Mouse (Mus musculus) neural tube, embryonic 12.5 days (tissue): ENCODE results near the gene Gatad2a. TPM values are rescaled to one million over a fixed set of nuclear protein-coding genes. Genes with fewer than 3 reads are reported as not detected.
"Not testable (repeated sequence)": the region's sequence is repeated elsewhere in the genome, so short reads cannot be mapped to it uniquely, and the experiment has no call there.

Source experiments
- ATAC-seq: fragments of 200-750 bp; cut with Nextera tagmentation; 2 replicates; pipeline ENCODE4 v1.8.0; 2017; ENCODE audit warnings: low read depth, mild to moderate bottlenecking, moderate TSS enrichment, moderate library complexity; ENCODE audit not compliant: low FRiP score
- H3K27ac ChIP-seq: fragments of 300-500 bp; sonication (generic); 2 replicates; pipeline ENCODE4 v1.5.1; 2016
- H3K27me3 ChIP-seq: fragments of 300-500 bp; sonication (generic); replicated peaks from 2 replicates; pipeline ENCODE4 v1.6.1; 2016; ENCODE audit warnings: mild to moderate bottlenecking
- H3K36me3 ChIP-seq: fragments of 300-500 bp; sonication (generic); 2 replicates; pipeline ENCODE4 v1.6.1; 2016; ENCODE audit warnings: mild to moderate bottlenecking
- H3K4me1 ChIP-seq: fragments of 300-500 bp; sonication (generic); 2 replicates; pipeline ENCODE4 v1.6.1; 2016
- H3K4me2 ChIP-seq: fragments of 300-500 bp; sonication (generic); replicated peaks from 2 replicates; pipeline ENCODE4 v1.6.1; 2016; ENCODE audit warnings: mild to moderate bottlenecking
- H3K4me3 ChIP-seq: fragments of 300-500 bp; sonication (generic); 2 replicates; pipeline ENCODE4 v1.5.1; 2016
- H3K9ac ChIP-seq: fragments of 300-500 bp; sonication (generic); 2 replicates; pipeline ENCODE4 v1.6.1; 2016; ENCODE audit warnings: mild to moderate bottlenecking
- H3K9me3 ChIP-seq: fragments of 300-500 bp; sonication (generic); 2 replicates; pipeline ENCODE4 v1.6.1; 2016; ENCODE audit warnings: mild to moderate bottlenecking
- WGBS: fragments of 180-500 bp; shearing (Covaris S2); methylation state at CpG from one replicate; pipeline ENCODE4 v1.1.7; 2016; 5-methylcytosine and 5-hydroxymethylcytosine counted together
- polyA plus RNA-seq: library from polyadenylated mRNA; unstranded; fragments of >200 nt; fragmentation: Nextera tagmentation; extraction: Ambion mirVana; gene quantifications from 2 replicates; pipeline ENCODE4 v1.2.1, GENCODE M21; 2016

The Gatad2a gene
- polyA plus RNA-seq, 1 experiment from 2014 or later: 66.9 TPM

GRCm38 (mm10) chr8:69954642-69955041 lies 41.5 kb downstream of the Gatad2a start:
- no peak overlapping the region for H3K9ac ChIP-seq
- no peak overlapping the region for H3K4me3 ChIP-seq
- peaks cover 6% of the 10 kb centered on the region; the same call in 1 of the 2 replicates for H3K4me1 ChIP-seq
- no peak for ATAC-seq
- no peaks in the 10 kb centered on the region for H3K36me3 ChIP-seq
- no peaks in the 10 kb centered on the region for H3K27me3 ChIP-seq
- WGBS: 75% methylated on average over 1 of the region's 1 CpGs
- no peak overlapping the region for H3K4me2 ChIP-seq
- no peaks in the 10 kb centered on the region for H3K9me3 ChIP-seq
- no peak overlapping the region for H3K27ac ChIP-seq

- Histone ChIP-seq H3K9ac (no peak overlapping the region), H3K4me1 (peaks cover 6% of the 10 kb centered on the region; the same call in 1 of the 2 replicates), H3K4me2 (no peak overlapping the region), H3K9me3 (no peaks in the 10 kb centered on the region), H3K27ac (no peak overlapping the region), H3K36me3 (no peaks in the 10 kb centered on the region), H3K27me3 (no peaks in the 10 kb centered on the region), H3K4me3 (no peak overlapping the region)
- 87% methylated on average over 4 of the region's 4 CpGs for WGBS
- no peak for ATAC-seq
Measured at GRCm38 (mm10) chr8:69954213-69954612, 42.0 kb downstream of the Gatad2a start.

DNA sequence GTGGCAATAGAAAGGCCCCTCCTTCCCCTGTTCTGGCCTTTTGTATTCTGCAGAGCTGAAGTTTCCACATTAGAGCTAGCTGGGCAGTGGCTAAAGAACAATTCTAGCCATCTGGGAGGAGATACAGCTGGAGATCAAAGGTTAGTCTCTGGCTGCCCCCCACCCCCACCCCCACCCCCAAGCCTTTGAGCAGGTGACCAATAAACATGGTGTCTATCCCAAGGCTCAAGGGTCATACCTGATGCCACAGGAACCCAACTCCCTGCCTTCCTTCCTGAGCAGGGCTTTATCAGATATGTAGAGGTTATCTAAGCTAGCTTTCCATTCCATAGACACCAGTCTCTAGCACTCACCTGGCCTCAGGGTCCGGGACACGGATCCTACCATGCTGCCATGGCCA lies 45.9 kb downstream of the Gatad2a start:
- Histone ChIP-seq H3K4me1 (peaks cover 6% of the 10 kb centered on the region; the same call in 1 of the 2 replicates), H3K27ac (no peak overlapping the region), H3K4me3 (no peak overlapping the region), H3K9me3 (no peaks in the 10 kb centered on the region), H3K27me3 (no peaks in the 10 kb centered on the region), H3K4me2 (no peak overlapping the region), H3K9ac (no peak overlapping the region), H3K36me3 (peaks cover 6% of the 10 kb centered on the region; the same call in 1 of the 2 replicates)
- ATAC-seq: no peak
- WGBS: 87% methylated on average over 2 of the region's 2 CpGs

DNA sequence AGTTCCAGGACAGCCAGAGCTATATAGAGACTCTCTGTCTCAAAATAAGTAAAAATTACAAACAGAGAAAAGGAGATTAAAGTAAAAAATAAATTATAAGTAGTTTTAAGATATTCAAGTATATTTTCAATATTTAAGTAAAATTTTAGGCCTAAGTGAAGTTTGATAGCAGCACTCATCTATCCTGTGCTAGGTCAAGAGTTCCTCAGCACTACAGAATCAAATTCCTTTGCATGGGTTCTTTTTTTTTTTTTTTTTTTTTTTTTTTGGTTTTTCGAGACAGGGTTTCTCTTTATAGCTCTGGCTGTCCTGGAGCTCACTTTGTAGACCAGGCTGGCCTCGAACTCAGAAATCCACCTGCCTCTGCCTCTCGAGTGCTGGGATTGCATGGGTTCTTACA lies 53.7 kb downstream of the Gatad2a start:
- not testable (repeated sequence) for H3K4me1 ChIP-seq, H3K4me3 ChIP-seq, H3K27me3 ChIP-seq, H3K4me2 ChIP-seq, H3K9me3 ChIP-seq, H3K36me3 ChIP-seq, H3K9ac ChIP-seq, ATAC-seq, H3K27ac ChIP-seq
- WGBS: 87% methylated on average over 3 of the region's 3 CpGs

DNA sequence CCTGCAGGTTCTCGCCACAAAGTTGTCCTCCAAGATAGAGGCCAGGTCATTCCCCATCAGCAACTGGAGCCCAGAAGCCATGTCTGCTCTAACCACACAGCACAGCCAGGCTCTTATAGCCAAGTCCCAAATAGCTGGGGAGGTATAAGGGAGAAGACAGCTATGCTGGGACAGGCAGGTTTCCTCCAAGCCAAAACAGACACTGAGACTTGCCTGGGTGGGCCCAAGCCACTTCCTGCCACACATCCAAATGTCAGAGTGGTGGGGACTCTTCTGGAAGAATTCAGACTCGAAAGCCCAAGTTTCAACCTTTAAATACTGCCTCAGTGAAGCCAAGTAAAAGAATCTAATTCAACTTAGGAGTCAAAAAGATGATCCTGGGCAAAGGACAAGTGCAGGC lies 55.8 kb downstream of the Gatad2a start:
- no peak for ATAC-seq
- H3K4me3 ChIP-seq: no peak overlapping the region
- WGBS: 91% methylated on average over 2 of the region's 2 CpGs
- no peak overlapping the region for H3K9ac ChIP-seq
- H3K9me3 ChIP-seq: no peaks in the 10 kb centered on the region
- no peak overlapping the region for H3K27ac ChIP-seq
- H3K36me3 ChIP-seq: peaks cover 4% of the 10 kb centered on the region
- H3K4me2 ChIP-seq: no peak overlapping the region
- no peaks in the 10 kb centered on the region for H3K27me3 ChIP-seq
- H3K4me1 ChIP-seq: 0 out of 2 replicates have a peak, but pooled peaks cover 2% of the 10 kb centered on the region

DNA sequence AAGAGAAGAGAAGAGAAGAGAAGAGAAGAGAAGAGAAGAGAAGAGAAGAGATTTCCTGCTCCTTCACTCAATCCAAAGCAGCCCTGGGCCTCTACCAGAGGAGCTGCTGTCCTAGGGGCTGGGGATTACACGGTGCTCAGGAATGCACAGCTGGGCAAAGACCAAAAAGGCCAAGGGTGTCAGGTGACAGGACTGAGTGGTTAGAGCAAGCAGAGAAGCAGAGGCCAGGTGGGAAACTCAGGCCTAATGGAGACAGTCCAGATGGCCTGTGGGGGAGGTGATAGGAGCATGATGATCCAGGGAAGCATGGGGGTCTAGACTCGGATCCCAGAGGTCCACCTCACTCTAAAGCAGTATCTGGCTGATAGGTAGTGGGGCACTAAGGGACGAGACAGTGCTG lies 56.6 kb downstream of the Gatad2a start:
- H3K9ac ChIP-seq: no peak overlapping the region
- no peak for ATAC-seq
- WGBS: 54% methylated on average over 3 of the region's 3 CpGs

GRCm38 (mm10) chr8:69938245-69938982 lies 57.8 kb downstream of the Gatad2a start:
- 85% methylated on average over 6 of the region's 6 CpGs for WGBS
- Histone ChIP-seq H3K27me3 (no peaks in the 10 kb centered on the region), H3K9me3 (no peaks in the 10 kb centered on the region), H3K36me3 (peaks cover 19% of the 10 kb centered on the region), H3K4me3 (no peak overlapping the region), H3K27ac (no peak overlapping the region), H3K9ac (no peak overlapping the region), H3K4me1 (0 out of 2 replicates have a peak, but pooled peaks cover 2% of the 10 kb centered on the region), H3K4me2 (no peak overlapping the region)
- no peak for ATAC-seq

More for the DNA sequence above, 56.6 kb downstream of the Gatad2a start:
- Histone ChIP-seq H3K27me3 (no peaks in the 10 kb centered on the region), H3K4me2 (no peak overlapping the region), H3K36me3 (peaks cover 10% of the 10 kb centered on the region), H3K27ac (no peak overlapping the region), H3K4me1 (0 out of 2 replicates have a peak, but pooled peaks cover 2% of the 10 kb centered on the region), H3K9me3 (no peaks in the 10 kb centered on the region), H3K4me3 (no peak overlapping the region)

DNA sequence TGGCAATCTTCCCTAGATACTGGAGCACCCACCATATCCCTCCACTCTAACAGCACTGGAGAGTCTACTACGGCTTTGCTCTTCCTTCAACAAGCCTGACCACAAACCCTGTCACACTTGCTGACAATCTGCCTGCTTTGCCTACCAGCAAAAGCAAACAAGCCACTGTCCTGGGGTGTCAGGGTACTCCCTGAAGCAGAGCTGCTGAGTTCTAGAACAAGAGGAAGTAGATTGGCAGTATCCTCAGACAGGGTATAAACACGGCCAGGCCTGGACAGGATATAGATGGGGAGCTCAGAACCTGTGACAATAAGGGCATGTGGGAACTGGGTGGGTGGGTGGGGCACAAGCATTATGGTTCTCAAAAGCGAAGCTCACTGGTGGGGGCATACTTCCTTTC lies 58.7 kb downstream of the Gatad2a start:
- WGBS: 93% methylated on average over 3 of the region's 3 CpGs
- H3K4me2 ChIP-seq: no peak overlapping the region
- 0 out of 2 replicates have a peak, but pooled peaks cover 2% of the 10 kb centered on the region for H3K4me1 ChIP-seq
- no peak overlapping the region for H3K27ac ChIP-seq
- H3K36me3 ChIP-seq: peaks cover 19% of the 10 kb centered on the region
- ATAC-seq: no peak
- no peaks in the 10 kb centered on the region for H3K27me3 ChIP-seq
- H3K9me3 ChIP-seq: no peaks in the 10 kb centered on the region
- no peak overlapping the region for H3K4me3 ChIP-seq
- no peak overlapping the region for H3K9ac ChIP-seq

GRCm38 (mm10) chr8:69936050-69936794 lies 60.0 kb downstream of the Gatad2a start:
- WGBS: 71% methylated on average over 7 of the region's 7 CpGs
- H3K9me3 ChIP-seq: no peaks in the 10 kb centered on the region
- no peak overlapping the region for H3K4me3 ChIP-seq
- no peak overlapping the region for H3K4me2 ChIP-seq
- H3K4me1 ChIP-seq: 0 out of 2 replicates have a peak, but pooled peaks cover 2% of the 10 kb centered on the region
- H3K36me3 ChIP-seq: peaks cover 19% of the 10 kb centered on the region
- no peaks in the 10 kb centered on the region for H3K27me3 ChIP-seq
- ATAC-seq: peak; percentile 73
- H3K9ac ChIP-seq: no peak overlapping the region; the same call in 1 of the 2 replicates
- H3K27ac ChIP-seq: 0 out of 2 replicates have a peak overlapping the region, but pooled peaks have one; percentile 1

- H3K27ac ChIP-seq: no peak overlapping the region
- no peaks in the 10 kb centered on the region for H3K27me3 ChIP-seq
- H3K4me3 ChIP-seq: no peak overlapping the region
- no peak overlapping the region for H3K4me2 ChIP-seq
- H3K36me3 ChIP-seq: peaks cover 19% of the 10 kb centered on the region
- H3K4me1 ChIP-seq: 0 out of 2 replicates have a peak, but pooled peaks cover 2% of the 10 kb centered on the region
- ATAC-seq: no peak
- H3K9me3 ChIP-seq: no peaks in the 10 kb centered on the region
- H3K9ac ChIP-seq: no peak overlapping the region
- WGBS: 93% methylated on average over 3 of the region's 3 CpGs
Measured at GRCm38 (mm10) chr8:69935431-69935830, 60.8 kb downstream of the Gatad2a start.

DNA sequence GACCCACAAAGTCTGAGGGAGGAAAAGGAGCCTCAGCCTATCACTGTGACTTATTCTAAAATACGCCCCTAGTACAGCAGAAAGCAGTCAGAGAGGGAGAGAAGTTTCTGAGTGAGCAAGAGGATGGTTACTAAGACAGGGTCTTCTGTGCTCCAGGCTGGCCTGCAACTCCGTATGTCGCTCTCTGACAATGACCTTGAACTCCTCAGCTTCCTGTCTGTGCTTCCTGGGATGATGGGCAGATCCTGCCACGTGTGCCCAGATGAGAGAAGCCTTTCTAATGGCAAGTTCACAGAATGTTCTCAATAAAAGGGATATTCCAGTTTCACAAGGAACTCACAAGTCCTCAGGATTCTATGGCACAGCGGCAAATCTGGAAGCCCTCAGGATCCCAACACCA lies 61.6 kb downstream of the Gatad2a start:
- H3K36me3 ChIP-seq: peaks cover 19% of the 10 kb centered on the region
- ATAC-seq: no peak
- H3K9ac ChIP-seq: no peak overlapping the region
- no peaks in the 10 kb centered on the region for H3K9me3 ChIP-seq
- H3K27ac ChIP-seq: no peak overlapping the region
- H3K4me3 ChIP-seq: no peak overlapping the region
- 90% methylated on average over 5 of the region's 5 CpGs for WGBS
- no peaks in the 10 kb centered on the region for H3K4me1 ChIP-seq
- no peaks in the 10 kb centered on the region for H3K27me3 ChIP-seq
- H3K4me2 ChIP-seq: no peak overlapping the region

DNA sequence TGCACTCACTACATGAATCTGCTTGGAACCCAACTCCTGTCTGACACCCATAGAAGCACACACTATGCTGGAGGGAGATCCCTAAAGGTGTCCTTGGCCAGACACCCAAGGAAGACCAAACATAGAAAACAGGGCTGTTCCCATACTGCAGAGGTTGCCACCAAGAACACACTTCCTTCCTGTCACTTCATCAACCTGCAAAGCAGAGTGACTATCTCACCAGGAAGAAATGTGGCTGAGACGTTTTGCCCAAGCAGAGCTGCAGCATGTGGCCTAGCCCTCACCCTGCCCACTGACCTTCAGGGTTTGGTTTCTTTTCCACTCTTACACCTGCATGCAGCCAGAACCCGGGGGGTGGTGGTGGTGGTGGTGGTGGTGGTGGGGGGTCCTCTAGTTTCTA lies 62.4 kb downstream of the Gatad2a start:
- no peak overlapping the region for H3K4me3 ChIP-seq
- H3K36me3 ChIP-seq: peaks cover 19% of the 10 kb centered on the region
- no peaks in the 10 kb centered on the region for H3K27me3 ChIP-seq
- 85% methylated on average over 2 of the region's 2 CpGs for WGBS
- H3K27ac ChIP-seq: no peak overlapping the region
- no peak overlapping the region for H3K9ac ChIP-seq
- no peak overlapping the region for H3K4me2 ChIP-seq
- H3K4me1 ChIP-seq: no peaks in the 10 kb centered on the region
- H3K9me3 ChIP-seq: no peaks in the 10 kb centered on the region
- no peak for ATAC-seq
